18 mouse cellular contexts compared by ENCODE assay signal in the genomic region with DNA sequence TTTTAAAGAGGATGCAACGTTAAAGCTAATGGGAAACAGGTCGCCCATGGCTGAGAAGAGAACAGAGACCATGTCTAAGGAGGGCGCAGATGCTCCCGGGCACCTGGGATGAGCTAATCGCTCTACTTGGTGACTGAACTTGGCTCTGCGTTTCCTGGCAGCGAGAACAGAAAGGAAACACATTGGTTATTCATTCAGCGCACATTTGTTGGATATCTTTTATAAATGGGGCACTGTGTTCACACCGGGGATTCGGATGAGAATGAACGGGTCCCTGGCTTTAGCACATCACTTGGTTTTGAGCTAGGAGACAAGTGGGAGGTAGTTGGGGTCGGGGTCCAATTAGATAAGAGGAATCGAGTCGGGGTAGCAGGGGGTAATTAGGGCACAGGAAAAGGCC.
DNase-seq lines count a peak whose midpoint lies in the region; ATAC-seq lines count a peak whose summit lies in the region.
"Had no signal": no experiment of that assay in that cellular context is flagged by ENCODE, and none has a peak within 500 bp of the region (broad histone marks: within the 10 kb centered on the region; RNA-seq: fewer than 3 reads in every experiment).

No protein-coding gene starts in this region.

- H3K4me1 ChIP-seq in forebrain, embryonic 16.5 days (replicated peaks; ENCODE audit: control insufficient read depth, insufficient read depth, low read length): peaks cover 3% of the 10 kb centered on the region; the same call in 1 of the 2 replicates

- no peak for DNase-seq in frontal cortex, postnatal 25 days (ENCODE audit: low spot score in 2 of 2)
- DNase-seq in left cerebral cortex, postnatal 4 days: peak; percentile 37
- no peak for DNase-seq in left cerebral cortex, postnatal 36 days (ENCODE audit: low spot score in 2 of 2)
- peak; percentile 9 to 18 for DNase-seq in layer of hippocampus, adult 8-10 months (ENCODE audit: low spot score in 2 of 2)
- no peak for DNase-seq in heart, postnatal 14 days
- DNase-seq: adrenal gland, postnatal 36 days; heart, adult 11 months; kidney, adult 11 months; kidney, postnatal 10 days; right cerebral cortex, postnatal 25 days; thymus, postnatal 25 days had no signal

- no peaks in the 10 kb centered on the region for H3K36me3 ChIP-seq in forebrain, embryonic 16.5 days (ENCODE audit: control insufficient read depth, insufficient read depth)
- H3K36me3 ChIP-seq: embryonic facial prominence, embryonic 12.5 days; hindbrain, embryonic 10.5 days; limb, embryonic 13.5 days; midbrain, embryonic 13.5 days had no signal

- 52% methylated on average over 14 of the region's 14 CpGs for WGBS in forebrain, embryonic 16.5 days

- H3K9ac ChIP-seq in forebrain, embryonic 16.5 days (replicated peaks; ENCODE audit: low read depth, low read length): no peak overlapping the region
- H3K9ac ChIP-seq: embryonic facial prominence, embryonic 12.5 days; limb, embryonic 13.5 days; liver, embryonic 14.5 days; midbrain, embryonic 13.5 days had no signal

- no peak overlapping the region for H3K4me3 ChIP-seq in forebrain, embryonic 16.5 days (replicated peaks; ENCODE audit: low read length)
- H3K4me3 ChIP-seq: embryonic facial prominence, embryonic 12.5 days; hindbrain, embryonic 10.5 days; limb, embryonic 13.5 days; midbrain, embryonic 13.5 days had no signal

- peak; percentile 44; the same call in 1 of the 2 replicates for ATAC-seq in frontal cortex, adult (ENCODE audit: low TSS enrichment)
- ATAC-seq in forebrain, embryonic 16.5 days: peak; percentile 58; the same call in 1 of the 2 replicates
- ATAC-seq: midbrain, embryonic 13.5 days had no signal

- no peak overlapping the region for H3K27ac ChIP-seq in forebrain, embryonic 16.5 days (ENCODE audit: low read length)
- H3K27ac ChIP-seq: embryonic facial prominence, embryonic 12.5 days; limb, embryonic 13.5 days; liver, embryonic 14.5 days; midbrain, embryonic 13.5 days had no signal

- H3K9me3 ChIP-seq in forebrain, embryonic 16.5 days (ENCODE audit: control insufficient read depth, low read length): no peaks in the 10 kb centered on the region
- H3K9me3 ChIP-seq: embryonic facial prominence, embryonic 12.5 days; hindbrain, embryonic 10.5 days; limb, embryonic 13.5 days; midbrain, embryonic 13.5 days had no signal

- no peaks in the 10 kb centered on the region for H3K27me3 ChIP-seq in forebrain, embryonic 16.5 days (replicated peaks; ENCODE audit: control insufficient read depth, insufficient read depth, low read length)
- H3K27me3 ChIP-seq: embryonic facial prominence, embryonic 12.5 days; limb, embryonic 13.5 days had no signal

- no peak overlapping the region for H3K4me2 ChIP-seq in forebrain, embryonic 16.5 days (ENCODE audit: low read length)
- H3K4me2 ChIP-seq: embryonic facial prominence, embryonic 12.5 days; limb, embryonic 13.5 days; midbrain, embryonic 13.5 days had no signal

- intact Hi-C loops in left cerebral cortex, postnatal 4 days (cut with DNase I): no loop called here
- intact Hi-C loops in left cerebral cortex, postnatal 36 days (cut with DNase I): loop anchor here (10.0 kb wide), 1 partner anchor 101 kb away; no protein-coding TSS in a partner anchor
- intact Hi-C loops in heart, postnatal 14 days (cut with DNase I): no loop called here

Comparison
In these comparisons a context has a peak if more than half of its experiments do, and no peak if none do; other contexts are left out.
1. DNase-seq: peak in left cerebral cortex, postnatal 4 days (single experiment) and layer of hippocampus, adult 8-10 months (2 of 2); none in frontal cortex, postnatal 25 days (0 of 2), left cerebral cortex, postnatal 36 days (0 of 2) and heart, postnatal 14 days (0 of 2).